Mouse (Mus musculus) forebrain, embryonic 10.5 days (tissue): ENCODE measurements around the gene Ehhadh. TPM values are rescaled to one million over a fixed set of nuclear protein-coding genes. Genes with fewer than 3 reads are reported as not detected.

Experiments
- polyA plus RNA-seq: library from polyadenylated mRNA; unstranded; fragments of >200 nt; fragmentation: Nextera tagmentation; extraction: Ambion mirVana; gene quantifications from 2 replicates; pipeline ENCODE4 v1.2.1, GENCODE M21; 2016

The Ehhadh gene
- polyA plus RNA-seq, 1 experiment from 2014 or later, result 1.7 TPM

Other genes with a start within 250 kb of the Ehhadh start
- 29.2 and 31.9 TPM in 2 replicates for gene 2510009E07Rik, start 93.1 kb downstream of the Ehhadh start, polyA plus RNA-seq
- 1.1 and 1.7 TPM in 2 replicates for gene Map3k13, start 6.5 kb upstream of the Ehhadh start, polyA plus RNA-seq
- 33.8 and 36.9 TPM in 2 replicates for gene Tmem41a, start 159.7 kb upstream of the Ehhadh start, polyA plus RNA-seq
- gene Liph, start 207.9 kb upstream of the Ehhadh start, polyA plus RNA-seq, result 0.19 and 0.25 TPM in 2 replicates
- 70.5 and 72.1 TPM in 2 replicates for gene Senp2, start 221.7 kb upstream of the Ehhadh start, polyA plus RNA-seq